Mouse (Mus musculus) ovary, adult 2 months (tissue): ENCODE measurements around the gene Dbr1. TPM values are rescaled to one million over a fixed set of nuclear protein-coding genes. Genes with fewer than 3 reads are reported as not detected.

ENCODE experiments used
- polyA plus RNA-seq: library from polyadenylated mRNA; depleted of rRNA; stranded (reverse); fragments of >200 nt; gene quantifications from 2 replicates; pipeline ENCODE4 v1.2.3, GENCODE M21; 2012; rRNA removed

Dbr1 gene
- polyA plus RNA-seq: 17.0 and 17.1 TPM in 2 replicates

DNA sequence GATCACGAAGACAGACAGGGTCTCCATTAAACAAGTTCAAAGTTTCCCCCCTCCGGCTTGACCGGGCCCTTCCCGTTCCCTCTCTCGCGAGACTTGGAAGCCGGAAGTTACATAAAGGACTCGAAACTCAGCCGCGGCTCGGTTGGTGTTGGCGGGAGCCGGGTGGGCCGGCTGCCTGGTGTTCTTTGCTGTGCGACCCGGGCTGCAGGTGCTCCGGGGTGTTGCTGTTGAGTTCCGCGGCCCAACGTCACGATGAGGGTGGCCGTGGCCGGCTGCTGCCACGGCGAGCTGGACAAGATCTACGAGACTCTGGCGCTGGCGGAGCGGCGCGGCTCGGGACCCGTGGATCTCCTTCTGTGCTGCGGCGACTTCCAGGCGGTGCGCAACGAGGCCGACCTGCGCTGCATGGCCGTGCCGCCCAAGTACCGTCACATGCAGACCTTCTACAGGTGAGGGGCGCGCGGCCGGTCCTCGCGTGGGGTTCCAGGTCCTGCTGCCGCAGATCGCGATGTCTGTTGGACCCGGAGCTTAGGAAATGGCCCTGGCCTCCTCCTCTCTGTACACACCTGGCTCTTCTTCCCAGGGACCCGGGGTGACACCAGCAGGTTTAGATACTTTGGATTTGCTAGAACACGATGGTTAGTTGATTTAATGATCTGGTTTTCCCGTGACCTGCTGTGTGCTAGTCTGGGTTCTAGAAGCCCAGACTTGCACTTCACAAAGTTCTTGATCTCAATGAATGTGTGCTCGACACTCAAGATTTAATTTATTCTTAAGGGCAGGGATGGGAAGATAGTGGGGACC, at the start of gene Dbr1:
Dbr1 (plus strand) TSS at position 123 of the 804 bp plus-strand sequence.

DNA sequence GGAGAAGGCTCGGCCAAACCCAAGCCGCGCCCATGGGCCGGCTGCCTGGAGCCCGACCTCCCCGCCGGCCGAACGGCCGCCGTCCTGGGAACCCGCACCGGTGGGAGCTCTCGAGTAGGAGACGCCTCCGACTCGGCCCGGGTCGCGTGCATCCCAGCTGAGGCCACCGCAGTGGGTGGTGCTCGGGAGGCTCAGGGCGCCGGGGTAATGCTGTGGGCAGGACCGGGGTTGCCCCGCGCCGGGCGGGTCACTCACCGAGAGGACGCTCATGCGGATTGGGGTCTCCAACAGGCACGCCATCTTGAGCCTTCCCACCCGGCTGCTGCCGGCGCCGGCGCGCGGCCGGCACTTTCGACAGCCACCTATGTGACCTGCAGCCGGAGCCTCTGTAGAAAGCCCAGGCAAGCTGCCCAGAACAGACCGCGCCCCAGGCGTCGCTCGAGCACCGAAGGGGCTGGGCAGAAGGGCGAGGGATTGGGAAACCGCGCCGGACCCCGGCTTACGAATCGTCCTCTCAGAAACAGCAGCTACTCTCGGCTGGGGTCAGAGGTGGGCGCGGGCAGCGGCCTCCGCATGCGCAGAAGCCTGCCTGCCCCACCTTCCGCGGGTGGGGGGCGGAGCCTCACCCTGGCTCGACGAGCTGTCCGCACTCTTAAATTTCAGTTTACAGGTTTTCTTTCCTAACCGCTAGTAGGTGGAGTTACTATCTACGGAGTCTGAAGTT, 7.1 kb upstream of the Dbr1 start, which contains the start of gene Armc8:
Armc8 (minus strand) TSS at position 553 of the 724 bp plus-strand sequence.

DNA sequence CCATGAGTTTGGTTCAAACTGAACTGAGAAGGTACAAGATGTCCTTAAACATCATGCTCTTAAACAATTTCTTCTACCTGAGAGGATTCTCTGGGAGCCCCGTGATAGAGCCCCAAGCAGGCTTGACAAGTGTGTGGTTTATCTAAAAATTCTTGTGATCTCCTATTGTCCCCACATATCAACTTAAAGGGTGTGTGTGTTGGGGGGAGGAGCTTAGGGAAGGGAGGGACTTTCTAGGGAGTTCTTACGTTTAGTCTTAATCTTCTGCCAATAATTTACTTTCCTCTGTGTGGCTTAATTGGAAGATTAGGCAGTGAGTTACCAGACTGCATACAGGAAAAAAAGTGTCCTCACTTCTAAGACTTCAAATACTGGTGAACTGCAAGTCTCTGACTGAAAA, 36.6 kb downstream of the Dbr1 start, which contains the start of gene A4gnt:
A4gnt (plus strand) TSS at position 301 of the 400 bp plus-strand sequence.

DNA sequence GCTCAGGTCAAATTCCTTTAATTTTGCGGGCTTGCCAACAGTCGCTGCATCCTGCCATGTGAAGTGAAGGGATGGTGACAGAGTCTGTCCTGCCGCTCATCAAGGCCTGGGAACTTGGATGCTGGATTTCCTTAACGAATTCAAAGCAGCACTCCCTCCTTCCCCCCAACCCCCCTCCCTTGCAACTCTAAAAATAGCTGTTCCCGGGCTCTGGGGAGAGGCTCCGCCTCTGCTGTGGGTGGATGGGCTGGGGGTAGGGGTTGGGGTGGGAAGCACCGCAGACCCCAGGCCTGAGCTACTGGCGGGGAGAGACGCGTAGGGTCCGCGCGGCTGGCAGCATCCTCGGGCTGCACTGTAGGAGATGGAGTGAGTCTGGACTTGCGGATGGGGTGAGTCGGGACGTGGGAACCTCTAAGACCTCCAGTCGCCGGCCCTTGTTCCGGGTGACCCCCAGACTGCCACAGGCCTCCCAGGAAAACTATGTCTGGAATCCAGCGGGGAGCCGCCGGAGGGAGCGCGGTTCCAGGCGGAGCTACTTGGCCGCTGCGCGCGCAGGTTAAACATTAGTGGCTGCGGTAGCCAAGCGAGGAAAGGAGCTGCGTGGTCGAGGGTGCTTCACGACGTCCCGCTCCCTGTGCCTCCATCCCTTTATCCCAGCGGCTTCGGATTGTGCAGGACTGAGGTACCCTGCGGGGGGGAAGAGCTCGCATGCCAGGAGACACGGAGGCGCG, 53.8 kb downstream of the Dbr1 start, which contains the start of gene Dzip1l:
Dzip1l (plus strand) TSS at position 216 of the 731 bp plus-strand sequence.

Other genes starting within 250 kb of the Dbr1 start
- gene Esyt3, start 217.2 kb upstream of the Dbr1 start, polyA plus RNA-seq: 7.5 and 8.5 TPM in 2 replicates
- 58.6 and 76.4 TPM in 2 replicates for gene Mras, start 138.4 kb upstream of the Dbr1 start, polyA plus RNA-seq
- gene Nme9, start 124.3 kb upstream of the Dbr1 start, polyA plus RNA-seq: 9.5 and 12.6 TPM in 2 replicates
- gene Armc8, start 6.9 kb upstream of the Dbr1 start, polyA plus RNA-seq: 9.6 and 12.5 TPM in 2 replicates
- gene A4gnt, start 36.7 kb downstream of the Dbr1 start, polyA plus RNA-seq: not detected in 2 replicates
- 5.5 and 6.2 TPM in 2 replicates for gene Dzip1l, start 53.7 kb downstream of the Dbr1 start, polyA plus RNA-seq
- gene Cldn18, start 141.5 kb downstream of the Dbr1 start, polyA plus RNA-seq: 2.0 and 3.6 TPM in 2 replicates